Comparison of ENCODE assay signal across 21 mouse cellular contexts in the genomic region with DNA sequence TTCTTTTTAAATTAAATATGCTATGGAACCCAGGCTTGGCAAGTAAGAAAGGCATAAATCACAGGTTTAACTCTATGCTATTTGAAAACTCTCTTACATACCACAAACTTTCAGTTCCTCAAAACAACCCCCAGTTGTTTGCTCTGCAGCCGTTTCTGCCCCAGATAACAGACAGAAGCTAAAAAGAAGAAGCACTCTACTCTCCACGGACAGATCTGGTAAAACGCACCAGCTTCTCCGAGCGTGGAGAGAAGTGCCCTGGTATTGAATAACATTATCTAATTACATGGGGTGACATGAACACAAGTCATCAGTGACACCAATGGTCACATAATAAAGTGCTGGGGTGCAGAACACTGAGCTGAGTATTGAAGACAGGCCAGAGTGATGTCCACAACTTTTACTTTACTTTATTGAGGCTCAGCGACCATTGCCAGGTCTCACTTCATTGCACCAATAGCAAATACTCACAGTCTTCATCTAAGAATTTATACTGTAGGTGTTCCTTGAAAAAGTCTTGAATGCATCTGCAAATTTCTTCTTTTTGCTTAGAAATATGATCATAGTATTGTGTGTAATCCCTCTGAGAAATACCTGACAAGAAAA. TPM values are rescaled to one million over a fixed set of nuclear protein-coding genes. Genes with fewer than 3 reads are reported as not detected.
DNase-seq lines count a peak whose midpoint lies in the region; ATAC-seq lines count a peak whose summit lies in the region.
"Had no signal": no experiment of that assay in that cellular context is flagged by ENCODE, and none has a peak within 500 bp of the region (broad histone marks: within the 10 kb centered on the region; RNA-seq: fewer than 3 reads in every experiment).

No protein-coding gene starts in this region.

- H3K4me1 ChIP-seq in neural tube, embryonic 15.5 days, result no peaks in the 10 kb centered on the region
- H3K4me1 ChIP-seq: forebrain, embryonic 10.5 days; lung, embryonic 15.5 days; midbrain, embryonic 10.5 days; neural tube, embryonic 13.5 days had no signal

- H3K27me3 ChIP-seq in neural tube, embryonic 15.5 days (replicated peaks), result no peaks in the 10 kb centered on the region
- H3K27me3 ChIP-seq: embryonic facial prominence, embryonic 15.5 days; heart, embryonic 13.5 days; lung, embryonic 15.5 days; neural tube, embryonic 13.5 days had no signal

- intact Hi-C loops in heart, postnatal 14 days (cut with DNase I), result no loop called here

- H3K9me3 ChIP-seq in neural tube, embryonic 15.5 days (replicated peaks), result no peaks in the 10 kb centered on the region
- H3K9me3 ChIP-seq: embryonic facial prominence, embryonic 15.5 days; forebrain, embryonic 10.5 days; heart, embryonic 13.5 days; lung, embryonic 15.5 days; neural tube, embryonic 13.5 days had no signal

- H3K4me2 ChIP-seq in neural tube, embryonic 15.5 days, result no peak overlapping the region
- H3K4me2 ChIP-seq: embryonic facial prominence, embryonic 15.5 days; heart, embryonic 13.5 days; lung, embryonic 15.5 days; neural tube, embryonic 13.5 days had no signal

- no peak overlapping the region for H3K27ac ChIP-seq in neural tube, embryonic 15.5 days (replicated peaks)
- H3K27ac ChIP-seq: embryonic facial prominence, embryonic 15.5 days; forebrain, embryonic 10.5 days; heart, embryonic 13.5 days; hindbrain, postnatal 0 days; lung, embryonic 15.5 days; midbrain, embryonic 10.5 days; neural tube, embryonic 13.5 days had no signal

- DNase-seq in heart, adult 8-10 months (ENCODE audit: low spot score), result peak; percentile 12
- no peak for DNase-seq in heart, postnatal 14 days
- DNase-seq in spleen, adult 18-20 months, result peak; percentile 48 to 49
- no peak for DNase-seq in spleen, adult 12 weeks (ENCODE audit: low spot score)
- DNase-seq in frontal cortex, adult 2 months (ENCODE audit: extremely low spot score in 1 of 2, low spot score in 1 of 2), result no peak
- no peak for DNase-seq in adrenal gland, adult 2 months
- DNase-seq: cerebellum, adult 9-10 months; gastrocnemius, postnatal 25 days; heart, postnatal 4 days; kidney, adult 11 months; kidney, postnatal 14 days; right cerebral cortex, postnatal 25 days had no signal

- peaks cover 45% of the 10 kb centered on the region for H3K36me3 ChIP-seq in neural tube, embryonic 15.5 days

- peak; percentile 70 for ATAC-seq in monocyte, adult 5-6 weeks (replicated peaks; ENCODE audit: insufficient number of reproducible peaks, low FRiP score, low TSS enrichment, poor library complexity, severe bottlenecking)
- no peak for ATAC-seq in neural tube, embryonic 15.5 days (ENCODE audit: low FRiP score)
- ATAC-seq: hindbrain, postnatal 0 days had no signal

- no peak overlapping the region for H3K9ac ChIP-seq in neural tube, embryonic 15.5 days (replicated peaks)
- H3K9ac ChIP-seq: embryonic facial prominence, embryonic 15.5 days; heart, embryonic 13.5 days; lung, embryonic 15.5 days; neural tube, embryonic 13.5 days had no signal

- no peak overlapping the region for H3K4me3 ChIP-seq in neural tube, embryonic 15.5 days (replicated peaks)
- H3K4me3 ChIP-seq: embryonic facial prominence, embryonic 15.5 days; forebrain, embryonic 10.5 days; heart, embryonic 13.5 days; lung, embryonic 15.5 days; midbrain, embryonic 10.5 days; neural tube, embryonic 13.5 days had no signal

- WGBS in neural tube, embryonic 15.5 days, result 89% methylated on average over 6 of the region's 6 CpGs

RNA-seq across cellular contexts. Expression of gene Nudt5, which starts 40.3 kb away (rescaled TPM):
- 10 to 100 TPM; 10.5 to 13.6 (median 11.3) TPM for total RNA-seq in heart, adult 8-10 months (2022)
- 10 to 100 TPM; 16.9 to 17.5 TPM for total RNA-seq in heart, postnatal 14 days (2021)
- 12.9 to 17.9 TPM (median 14.7 TPM) in 3 replicates for total RNA-seq in monocyte, adult 5-6 weeks (2017)
- 28.8 and 40.0 TPM in 2 replicates for polyA plus RNA-seq in neural tube, embryonic 15.5 days (2015; fragmentation: Nextera tagmentation; extraction: Ambion mirVana)
- 12.1 and 12.7 TPM in 2 replicates for polyA plus RNA-seq in frontal cortex, adult 2 months (2012; rRNA removed)
- 10 to 100 TPM; 48.8 to 49.5 TPM for total RNA-seq in adrenal gland, adult 2 months (2021)
- 4.9 and 7.7 TPM in 2 replicates for polyA plus RNA-seq in adrenal gland, adult 2 months (2012; rRNA removed)

RNA-seq across cellular contexts. Expression of gene Cdc123, which starts 40.4 kb away (rescaled TPM):
- 10 to 100 TPM; 77.9 to 91.8 (median 85.9) TPM for total RNA-seq in heart, adult 8-10 months (2022)
- 10 to 100 TPM; 72.9 to 74.8 TPM for total RNA-seq in heart, postnatal 14 days (2021)
- total RNA-seq in monocyte, adult 5-6 weeks (2017), result 68.7 to 107 TPM (median 85.6 TPM) in 3 replicates
- polyA plus RNA-seq in neural tube, embryonic 15.5 days (2015; fragmentation: Nextera tagmentation; extraction: Ambion mirVana), result 275 and 295 TPM in 2 replicates
- polyA plus RNA-seq in frontal cortex, adult 2 months (2012; rRNA removed), result 124 and 140 TPM in 2 replicates
- total RNA-seq in adrenal gland, adult 2 months (2021), result 100 to 1,000 TPM; 122 to 154 TPM
- 21.7 and 31.2 TPM in 2 replicates for polyA plus RNA-seq in adrenal gland, adult 2 months (2012; rRNA removed)

RNA-seq across cellular contexts. Expression of gene Gm13199, which starts 58.2 kb away (rescaled TPM):
- total RNA-seq in heart, adult 8-10 months (2022), result under 1 TPM in 1 of 4 experiments, not detected in 3; 0.50 TPM
- not detected for total RNA-seq in heart, postnatal 14 days (2021)
- total RNA-seq in monocyte, adult 5-6 weeks (2017), result not detected in 3 replicates
- 0.83 and 1.8 TPM in 2 replicates for polyA plus RNA-seq in neural tube, embryonic 15.5 days (2015; fragmentation: Nextera tagmentation; extraction: Ambion mirVana)
- polyA plus RNA-seq in frontal cortex, adult 2 months (2012; rRNA removed), result 7.7 and 7.8 TPM in 2 replicates
- total RNA-seq in adrenal gland, adult 2 months (2021), result under 1 TPM; 0.40 to 0.93 TPM
- polyA plus RNA-seq in adrenal gland, adult 2 months (2012; rRNA removed), result 1.5 and 2.3 TPM in 2 replicates
- polyA plus RNA-seq: hindbrain, postnatal 0 days had no signal

Comparison
In these comparisons a context has a peak if more than half of its experiments do, and no peak if none do; other contexts are left out.
1. DNase-seq: peak in heart, adult 8-10 months (single experiment) and spleen, adult 18-20 months (2 of 2); none in heart, postnatal 14 days (0 of 2), spleen, adult 12 weeks (single experiment), frontal cortex, adult 2 months (0 of 2) and adrenal gland, adult 2 months (single experiment).